Mouse (Mus musculus): ENCODE results near the gene Olfr113. TPM values are rescaled to one million over a fixed set of nuclear protein-coding genes. Genes with fewer than 3 reads are reported as not detected.
"Not testable (repeated sequence)": the region's sequence is repeated elsewhere in the genome, so short reads cannot be mapped to it uniquely, and the experiment has no call there.

The Olfr113 gene
- polyA plus RNA-seq (2015; fragmentation: Nextera tagmentation; extraction: Ambion mirVana), result not detected in 2 replicates

DNA sequence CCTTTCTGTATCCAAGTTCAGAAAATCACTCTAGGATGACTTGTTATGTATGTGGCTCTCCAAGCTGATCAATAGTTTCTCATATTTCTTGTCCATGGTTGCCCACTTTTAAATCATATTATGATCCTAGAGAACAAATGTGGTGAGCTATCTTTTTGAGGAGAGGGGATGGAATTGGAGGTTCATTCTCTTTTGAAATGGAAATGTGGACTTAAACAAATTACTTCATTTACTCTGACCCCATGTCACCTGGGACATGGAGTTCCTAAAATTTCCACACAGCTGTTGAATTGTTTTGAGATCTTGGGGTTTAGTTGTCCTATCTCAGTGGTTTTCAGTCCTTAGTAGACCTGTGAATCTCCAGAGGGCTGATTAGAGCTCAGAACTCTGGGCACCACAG is at the start of gene Olfr113:
Olfr113 (minus strand) TSS at position 101 of the 400 bp plus-strand sequence.
- Histone ChIP-seq H3K4me3 (ENCODE audit: low read length) (no peak within 1 kb of the TSS), H3K27me3 (replicated peaks; ENCODE audit: control insufficient read depth, insufficient read depth, low read length) (no peaks in the 10 kb centered on the region), H3K36me3 (ENCODE audit: control insufficient read depth, insufficient read depth, low read length) (no peaks in the 10 kb centered on the region), H3K4me1 (ENCODE audit: control insufficient read depth, insufficient read depth, low read length) (no peaks in the 10 kb centered on the region), H3K4me2 (ENCODE audit: low read depth, low read length) (no peak within 1 kb of the TSS), H3K9ac (ENCODE audit: low read depth, low read length) (no peak within 1 kb of the TSS), H3K27ac (ENCODE audit: low read length) (no peak within 1 kb of the TSS), H3K9me3 (ENCODE audit: control insufficient read depth, low read length) (no peaks in the 10 kb centered on the region)
- ATAC-seq, result no peak

DNA sequence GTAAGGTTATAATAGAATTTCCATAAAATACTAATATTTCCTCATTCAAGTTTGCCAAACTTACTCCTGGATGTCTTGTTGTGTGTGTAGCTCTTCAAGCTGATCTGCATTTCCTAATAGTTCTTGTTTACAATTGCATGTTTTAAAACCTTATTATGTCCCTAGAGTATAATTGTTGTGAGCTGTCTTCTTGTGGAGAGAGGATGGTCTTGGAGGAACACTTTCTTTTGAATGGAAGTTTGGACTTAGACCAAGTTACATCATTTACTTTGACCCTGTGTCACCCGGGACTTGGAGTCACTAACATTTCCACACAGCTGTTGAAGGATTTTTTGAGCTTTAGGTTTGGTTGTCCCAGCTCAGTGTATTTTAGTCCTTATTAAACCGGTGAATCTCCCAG is 49.5 kb upstream of the Olfr113 start, which contains the start of the genes Olfr115 and Olfr116:
Olfr115 (minus strand) TSS at position 101 of the 400 bp plus-strand sequence.
Olfr116 (minus strand) TSS at position 191 of the 400 bp plus-strand sequence.
- ATAC-seq, result no peak

DNA sequence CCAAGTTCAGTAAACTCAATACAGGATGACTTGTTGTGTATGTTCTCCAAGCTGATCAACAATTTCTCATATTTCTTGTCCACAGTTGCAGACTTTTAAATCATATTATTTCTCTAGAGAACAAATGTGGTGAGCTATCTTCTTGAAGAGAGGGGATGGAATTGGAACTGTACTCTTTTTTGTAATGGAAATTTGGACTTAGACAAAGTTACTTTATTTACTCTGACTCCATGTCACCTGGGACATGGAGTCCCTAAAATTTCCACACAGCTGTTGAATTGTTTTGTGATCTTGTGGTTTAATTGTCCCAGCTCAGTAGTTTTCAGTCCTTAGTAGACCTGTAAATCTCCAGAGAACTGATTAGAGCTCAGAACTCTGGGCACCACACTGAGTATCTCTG is 15.2 kb upstream of the Olfr113 start, which contains the start of gene Olfr114:
Olfr114 (minus strand) TSS at position 101 of the 400 bp plus-strand sequence.
- Histone ChIP-seq H3K4me3 (ENCODE audit: low read length) (no peak within 1 kb of the TSS), H3K27ac (ENCODE audit: low read length) (no peak within 1 kb of the TSS), H3K27me3 (replicated peaks; ENCODE audit: control insufficient read depth, insufficient read depth, low read length) (no peaks in the 10 kb centered on the region), H3K36me3 (ENCODE audit: control insufficient read depth, insufficient read depth, low read length) (no peaks in the 10 kb centered on the region), H3K4me1 (ENCODE audit: control insufficient read depth, insufficient read depth, low read length) (no peaks in the 10 kb centered on the region), H3K9ac (ENCODE audit: low read depth, low read length) (no peak within 1 kb of the TSS), H3K4me2 (ENCODE audit: low read depth, low read length) (no peak within 1 kb of the TSS), H3K9me3 (ENCODE audit: control insufficient read depth, low read length) (no peaks in the 10 kb centered on the region)
- no peak for ATAC-seq

More for the DNA sequence above, 49.5 kb upstream of the Olfr113 start, which contains the start of the genes Olfr115 and Olfr116:
- no peaks in the 10 kb centered on the region for H3K4me1 ChIP-seq (ENCODE audit: control insufficient read depth, insufficient read depth, low read length)
- no peak within 1 kb of the TSS for H3K9ac ChIP-seq (ENCODE audit: low read depth, low read length)
- no peaks in the 10 kb centered on the region for H3K27me3 ChIP-seq (replicated peaks; ENCODE audit: control insufficient read depth, insufficient read depth, low read length)
- no peak within 1 kb of the TSS for H3K4me3 ChIP-seq (ENCODE audit: low read length)
- 78% methylated on average over 2 of the region's 2 CpGs for WGBS
- H3K27ac ChIP-seq (ENCODE audit: low read length), result no peak within 1 kb of the TSS
- no peak within 1 kb of the TSS for H3K4me2 ChIP-seq (ENCODE audit: low read depth, low read length)
- H3K9me3 ChIP-seq (ENCODE audit: control insufficient read depth, low read length), result no peaks in the 10 kb centered on the region
- no peaks in the 10 kb centered on the region for H3K36me3 ChIP-seq (ENCODE audit: control insufficient read depth, insufficient read depth, low read length)

DNA sequence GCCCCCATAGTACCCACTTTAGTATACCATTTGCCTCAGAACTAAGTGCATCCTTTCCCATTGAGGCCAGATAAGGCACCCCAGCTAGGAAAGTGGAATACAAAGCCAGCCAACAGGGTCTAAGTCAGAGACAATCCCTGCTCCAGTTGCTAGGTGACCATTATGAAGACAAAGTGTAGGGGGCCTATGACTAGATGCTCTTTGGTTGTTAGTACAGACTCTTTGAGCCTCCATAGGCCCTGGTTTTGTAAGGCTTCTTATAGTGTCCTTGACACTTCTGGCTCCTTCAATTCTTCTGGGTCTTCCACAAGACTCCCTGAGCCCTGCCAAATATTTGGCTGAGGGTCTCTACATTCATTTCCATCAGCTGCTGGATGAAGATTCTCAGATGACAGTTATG is 8.1 kb downstream of the Olfr113 start, which contains the start of gene Olfr112:
Olfr112 (minus strand) TSS at position 101 of the 400 bp plus-strand sequence.
- no peaks in the 10 kb centered on the region for H3K4me1 ChIP-seq (ENCODE audit: control insufficient read depth, insufficient read depth, low read length)
- no peaks in the 10 kb centered on the region for H3K27me3 ChIP-seq (replicated peaks; ENCODE audit: control insufficient read depth, insufficient read depth, low read length)
- H3K9me3 ChIP-seq (ENCODE audit: control insufficient read depth, low read length), result no peaks in the 10 kb centered on the region
- no peak within 1 kb of the TSS for H3K27ac ChIP-seq (ENCODE audit: low read length)
- no peak within 1 kb of the TSS for H3K4me2 ChIP-seq (ENCODE audit: low read depth, low read length)
- no peak within 1 kb of the TSS for H3K9ac ChIP-seq (ENCODE audit: low read depth, low read length)
- no peak within 1 kb of the TSS for H3K4me3 ChIP-seq (ENCODE audit: low read length)
- no peak for ATAC-seq
- no peaks in the 10 kb centered on the region for H3K36me3 ChIP-seq (ENCODE audit: control insufficient read depth, insufficient read depth, low read length)

DNA sequence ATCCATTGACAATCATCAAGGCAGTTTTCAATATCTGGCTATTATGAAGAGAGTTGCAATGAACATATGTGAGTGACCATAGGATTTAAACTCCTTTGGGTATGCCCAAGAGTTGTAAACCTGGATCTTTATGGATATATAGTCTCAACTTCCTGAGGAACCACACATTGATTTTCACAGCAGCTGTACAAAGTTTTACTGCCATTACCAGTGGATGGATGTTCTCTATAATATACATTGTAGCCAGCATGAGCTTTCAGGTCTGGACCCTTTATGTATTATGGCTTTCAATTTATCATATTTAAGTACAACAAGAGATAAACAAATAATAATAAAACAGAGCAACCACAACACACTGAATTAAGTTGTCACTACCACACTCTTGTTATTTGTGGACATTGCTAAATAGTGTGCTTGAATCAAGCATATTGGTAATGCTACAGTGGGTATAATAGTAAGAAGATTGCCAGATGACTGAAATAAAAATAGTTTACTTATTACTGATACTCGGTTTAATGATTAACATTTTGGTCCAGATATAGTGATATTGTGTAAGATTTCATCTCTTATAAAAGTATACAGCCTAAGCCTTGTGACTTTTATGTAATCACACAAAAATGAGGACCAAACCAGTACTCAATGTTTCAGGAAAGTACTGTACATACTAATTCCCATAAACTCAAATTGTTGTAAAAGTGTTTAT is 18.4 kb downstream of the Olfr113 start:
- Histone ChIP-seq H3K9ac (ENCODE audit: low read depth, low read length) (no peak overlapping the region), H3K4me3 (ENCODE audit: low read length) (no peak overlapping the region), H3K36me3 (ENCODE audit: control insufficient read depth, insufficient read depth, low read length) (no peaks in the 10 kb centered on the region), H3K9me3 (ENCODE audit: control insufficient read depth, low read length) (no peaks in the 10 kb centered on the region), H3K4me2 (ENCODE audit: low read depth, low read length) (no peak overlapping the region), H3K4me1 (ENCODE audit: control insufficient read depth, insufficient read depth, low read length) (no peaks in the 10 kb centered on the region), H3K27me3 (replicated peaks; ENCODE audit: control insufficient read depth, insufficient read depth, low read length) (no peaks in the 10 kb centered on the region), H3K27ac (ENCODE audit: low read length) (no peak overlapping the region)
- 51% methylated on average over 1 of the region's 1 CpGs for WGBS
- ATAC-seq, result peak; percentile 96

DNA sequence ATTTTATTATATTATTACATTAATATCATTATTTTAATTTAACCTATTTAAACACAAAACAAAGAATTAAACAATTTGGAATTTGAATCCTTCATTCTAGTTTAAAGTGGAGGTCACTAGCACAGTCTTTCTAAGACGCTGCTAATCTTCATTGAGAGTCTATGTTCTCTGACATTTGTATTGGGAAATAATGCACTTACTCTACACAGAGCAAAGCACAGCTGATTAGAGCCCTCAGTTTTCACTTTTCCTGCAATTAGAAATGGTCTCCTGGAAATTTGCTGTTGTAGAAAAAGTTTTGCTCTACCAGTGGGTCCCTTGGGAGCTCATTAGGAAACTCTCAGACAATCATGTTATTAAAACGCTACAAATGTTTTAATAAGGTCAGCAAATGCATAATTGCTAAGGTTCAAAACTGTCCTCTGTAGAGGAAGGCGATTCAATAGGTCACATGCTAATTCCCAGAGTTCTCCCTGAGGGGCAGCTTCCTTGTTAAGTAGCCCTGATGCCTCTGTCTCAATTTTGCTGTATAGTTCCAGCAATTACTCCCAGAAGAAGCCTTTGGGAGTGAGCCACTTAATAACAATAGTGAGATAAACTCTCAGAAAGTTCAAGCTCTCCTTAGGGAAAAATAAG is 33.5 kb downstream of the Olfr113 start:
- Histone ChIP-seq H3K4me2 (ENCODE audit: low read depth, low read length) (no peak overlapping the region), H3K27me3 (replicated peaks; ENCODE audit: control insufficient read depth, insufficient read depth, low read length) (no peaks in the 10 kb centered on the region), H3K4me3 (ENCODE audit: low read length) (no peak overlapping the region), H3K9me3 (ENCODE audit: control insufficient read depth, low read length) (no peaks in the 10 kb centered on the region), H3K36me3 (ENCODE audit: control insufficient read depth, insufficient read depth, low read length) (no peaks in the 10 kb centered on the region), H3K9ac (ENCODE audit: low read depth, low read length) (no peak overlapping the region), H3K4me1 (ENCODE audit: control insufficient read depth, insufficient read depth, low read length) (no peaks in the 10 kb centered on the region), H3K27ac (ENCODE audit: low read length) (no peak overlapping the region)
- no peak for ATAC-seq
- WGBS, result 71% methylated on average over 3 of the region's 3 CpGs

DNA sequence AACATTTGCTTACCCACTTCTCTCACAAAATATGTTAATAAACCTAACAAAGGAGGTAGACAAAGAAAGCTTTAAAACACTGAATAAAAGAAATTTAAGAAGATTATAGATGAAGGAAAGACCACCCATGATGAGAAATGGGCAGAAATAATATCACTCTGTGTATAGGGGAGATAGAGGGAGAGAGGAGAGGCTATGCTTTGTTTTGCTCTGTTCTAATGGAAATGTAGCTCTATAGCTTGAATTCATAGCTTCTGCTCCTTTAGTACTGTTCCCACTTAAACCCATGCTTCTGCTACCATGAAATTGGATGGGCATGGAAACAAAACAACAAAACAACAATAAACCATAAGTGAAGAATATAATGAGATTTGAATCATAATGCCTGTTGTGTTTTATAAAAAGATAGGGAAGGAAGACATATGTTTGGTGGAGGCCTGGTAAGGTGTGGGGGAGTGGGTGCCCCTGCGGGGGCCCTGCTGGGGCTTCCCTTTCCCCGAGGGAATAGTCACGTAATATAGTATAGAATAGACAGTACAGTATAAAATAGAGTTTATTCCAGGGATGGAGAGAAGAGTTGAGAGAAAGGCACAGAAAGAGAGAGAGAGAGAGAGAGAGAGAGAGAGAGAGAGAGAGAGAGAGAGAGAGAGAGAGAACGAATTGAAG is 35.9 kb downstream of the Olfr113 start:
- WGBS, result 85% methylated on average over 4 of the region's 4 CpGs
- no peak overlapping the region for H3K9ac ChIP-seq (ENCODE audit: low read depth, low read length)
- H3K27me3 ChIP-seq (replicated peaks; ENCODE audit: control insufficient read depth, insufficient read depth, low read length), result no peaks in the 10 kb centered on the region
- no peaks in the 10 kb centered on the region for H3K9me3 ChIP-seq (ENCODE audit: control insufficient read depth, low read length)
- H3K36me3 ChIP-seq (ENCODE audit: control insufficient read depth, insufficient read depth, low read length), result no peaks in the 10 kb centered on the region
- no peak overlapping the region for H3K4me2 ChIP-seq (ENCODE audit: low read depth, low read length)
- H3K4me1 ChIP-seq (ENCODE audit: control insufficient read depth, insufficient read depth, low read length), result no peaks in the 10 kb centered on the region
- no peak overlapping the region for H3K4me3 ChIP-seq (ENCODE audit: low read length)
- ATAC-seq, result no peak
- H3K27ac ChIP-seq (ENCODE audit: low read length), result no peak overlapping the region

DNA sequence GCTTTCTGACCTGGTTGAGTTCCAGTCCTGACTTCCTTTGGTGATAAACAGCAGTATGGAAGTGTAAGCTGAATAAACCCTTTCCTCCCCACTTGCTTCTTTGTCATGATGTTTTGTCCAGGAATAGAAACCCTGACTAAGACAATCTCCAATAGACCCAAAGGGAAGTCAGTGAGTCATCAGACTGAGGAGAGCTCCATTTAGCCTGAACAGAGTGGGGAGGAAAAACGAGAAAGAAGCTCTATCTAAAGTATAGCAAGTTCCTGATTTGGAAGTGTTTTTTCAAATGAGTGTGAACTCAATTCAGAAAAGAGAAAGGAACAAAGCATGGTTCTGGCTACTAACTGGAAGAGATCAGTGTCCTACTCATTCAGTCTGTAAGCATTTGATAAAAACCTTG is 39.0 kb downstream of the Olfr113 start:
- not testable (repeated sequence) for H3K27me3 ChIP-seq (replicated peaks; ENCODE audit: control insufficient read depth, insufficient read depth, low read length); H3K4me1 ChIP-seq (ENCODE audit: control insufficient read depth, insufficient read depth, low read length); H3K27ac ChIP-seq (ENCODE audit: low read length); ATAC-seq; H3K36me3 ChIP-seq (ENCODE audit: control insufficient read depth, insufficient read depth, low read length); H3K4me3 ChIP-seq (ENCODE audit: low read length); H3K4me2 ChIP-seq (ENCODE audit: low read depth, low read length); H3K9ac ChIP-seq (ENCODE audit: low read depth, low read length); H3K9me3 ChIP-seq (ENCODE audit: control insufficient read depth, low read length)
- WGBS, result 60% methylated on average over 1 of the region's 1 CpGs

DNA sequence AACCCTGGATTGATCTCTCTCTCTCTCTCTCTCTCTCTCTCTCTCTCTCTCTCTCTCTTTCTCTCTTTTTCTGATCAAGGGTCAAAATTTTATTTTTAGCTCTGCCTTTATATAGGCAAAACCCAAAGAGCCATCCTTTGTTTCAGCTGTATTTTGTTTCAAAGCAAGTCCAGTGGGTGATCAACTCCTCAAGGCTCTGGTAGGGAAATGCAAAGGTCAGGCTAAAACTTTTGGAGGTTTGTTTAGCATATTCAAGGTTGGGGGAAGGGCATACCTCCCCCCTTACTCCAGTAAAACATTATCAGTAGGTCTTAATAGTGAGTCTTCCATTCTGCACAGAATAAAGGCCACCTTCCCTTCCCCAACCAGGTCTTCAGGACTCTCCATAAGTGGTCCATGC is 42.3 kb downstream of the Olfr113 start:
- no peak overlapping the region for H3K4me2 ChIP-seq (ENCODE audit: low read depth, low read length)
- ATAC-seq, result no peak
- H3K4me3 ChIP-seq (ENCODE audit: low read length), result no peak overlapping the region
- H3K9ac ChIP-seq (ENCODE audit: low read depth, low read length), result no peak overlapping the region
- H3K27ac ChIP-seq (ENCODE audit: low read length), result no peak overlapping the region
- H3K27me3 ChIP-seq (replicated peaks; ENCODE audit: control insufficient read depth, insufficient read depth, low read length), result no peaks in the 10 kb centered on the region
- no peaks in the 10 kb centered on the region for H3K36me3 ChIP-seq (ENCODE audit: control insufficient read depth, insufficient read depth, low read length)
- H3K4me1 ChIP-seq (ENCODE audit: control insufficient read depth, insufficient read depth, low read length), result no peaks in the 10 kb centered on the region
- H3K9me3 ChIP-seq (ENCODE audit: control insufficient read depth, low read length), result no peaks in the 10 kb centered on the region
